Mouse (Mus musculus) liver, embryonic 15.5 days (tissue): ENCODE measurements around the gene Mgat4b. TPM values are rescaled to one million over a fixed set of nuclear protein-coding genes. Genes with fewer than 3 reads are reported as not detected.

Experiments used
- ATAC-seq: fragments of 200-750 bp; cut with Nextera tagmentation; 2 replicates; pipeline ENCODE4 v1.8.0; 2017; ENCODE audit warnings: moderate number of reproducible peaks, mild to moderate bottlenecking, moderate library complexity; ENCODE audit not compliant: insufficient read depth
- H3K27ac ChIP-seq: fragments of 300-500 bp; sonication (generic); replicated peaks from 2 replicates; pipeline ENCODE4 v1.5.1; 2015; ENCODE audit warnings: mild to moderate bottlenecking, inconsistent platforms
- H3K27me3 ChIP-seq: fragments of 300-500 bp; sonication (generic); 2 replicates; pipeline ENCODE4 v1.6.1; 2015; ENCODE audit warnings: mild to moderate bottlenecking, inconsistent platforms
- H3K36me3 ChIP-seq: fragments of 300-500 bp; sonication (generic); replicated peaks from 2 replicates; pipeline ENCODE4 v1.6.1; 2015; ENCODE audit warnings: moderate library complexity, mild to moderate bottlenecking, inconsistent platforms
- H3K4me1 ChIP-seq: fragments of 300-500 bp; sonication (generic); replicated peaks from 2 replicates; pipeline ENCODE4 v1.6.1; 2015; ENCODE audit warnings: inconsistent platforms
- H3K4me2 ChIP-seq: fragments of 300-500 bp; sonication (generic); 2 replicates; pipeline ENCODE4 v1.6.1; 2015; ENCODE audit warnings: moderate library complexity, mild to moderate bottlenecking, inconsistent platforms
- H3K4me3 ChIP-seq: fragments of 300-500 bp; sonication (generic); replicated peaks from 2 replicates; pipeline ENCODE4 v1.5.1; 2015; ENCODE audit warnings: mild to moderate bottlenecking, inconsistent platforms
- H3K9ac ChIP-seq: fragments of 300-500 bp; sonication (generic); 2 replicates; pipeline ENCODE4 v1.6.1; 2015; ENCODE audit warnings: moderate library complexity, mild to moderate bottlenecking, inconsistent platforms
- H3K9me3 ChIP-seq: fragments of 300-500 bp; sonication (generic); replicated peaks from 2 replicates; pipeline ENCODE4 v1.6.1; 2016; ENCODE audit warnings: inconsistent platforms
- WGBS: fragments of 180-500 bp; shearing (Covaris S2); methylation state at CpG from one replicate; pipeline ENCODE4 v1.1.7; 2015; ENCODE audit warnings: mixed read lengths; ENCODE audit not compliant: insufficient replicate concordance; 5-methylcytosine and 5-hydroxymethylcytosine counted together
- polyA plus RNA-seq: library from polyadenylated mRNA; unstranded; fragments of >200 nt; fragmentation: Nextera tagmentation; extraction: Ambion mirVana; gene quantifications from 2 replicates; pipeline ENCODE4 v1.2.1, GENCODE M21; 2015

Mgat4b gene
- polyA plus RNA-seq, 1 experiment from 2014 or later, result 12.7 TPM

GRCm38 (mm10) chr11:50225611-50226378 is 15.1 kb downstream of the Mgat4b start:
- peak overlapping the region; percentile 86 for H3K4me2 ChIP-seq
- peak overlapping the region; percentile 99 for H3K9ac ChIP-seq
- H3K9me3 ChIP-seq, result no peaks in the 10 kb centered on the region
- H3K27ac ChIP-seq, result peak overlapping the region; percentile 97
- peak overlapping the region; percentile 94 for H3K4me3 ChIP-seq
- peaks cover 71% of the 10 kb centered on the region for H3K4me1 ChIP-seq
- ATAC-seq, result peak; percentile 7
- peaks cover 6% of the 10 kb centered on the region for H3K36me3 ChIP-seq
- under 1% methylated on average over 34 of the region's 34 CpGs for WGBS
- H3K27me3 ChIP-seq, result no peaks in the 10 kb centered on the region

GRCm38 (mm10) chr11:50226406-50226805 is 15.7 kb downstream of the Mgat4b start:
- Histone ChIP-seq H3K9ac (peak overlapping the region; percentile 99), H3K9me3 (no peaks in the 10 kb centered on the region), H3K4me2 (peak overlapping the region; percentile 86), H3K4me1 (peaks cover 74% of the 10 kb centered on the region), H3K4me3 (peak overlapping the region; percentile 94), H3K36me3 (peaks cover 11% of the 10 kb centered on the region), H3K27me3 (no peaks in the 10 kb centered on the region), H3K27ac (peak overlapping the region; percentile 97)
- no peak for ATAC-seq
- 16% methylated on average over 2 of the region's 2 CpGs for WGBS

- Histone ChIP-seq H3K4me3 (peak overlapping the region; percentile 94), H3K4me2 (peak overlapping the region; percentile 86), H3K27me3 (no peaks in the 10 kb centered on the region), H3K9me3 (no peaks in the 10 kb centered on the region), H3K36me3 (peaks cover 19% of the 10 kb centered on the region), H3K27ac (peak overlapping the region; percentile 97), H3K9ac (no peak overlapping the region; the same call in 1 of the 2 replicates), H3K4me1 (peaks cover 77% of the 10 kb centered on the region)
- ATAC-seq, result no peak
- WGBS, result 62% methylated on average over 3 of the region's 3 CpGs
Observed at GRCm38 (mm10) chr11:50227226-50227625, 16.5 kb downstream of the Mgat4b start.

GRCm38 (mm10) chr11:50227736-50228135 is 17.0 kb downstream of the Mgat4b start:
- H3K36me3 ChIP-seq, result peaks cover 24% of the 10 kb centered on the region
- 82% methylated on average over 4 of the region's 4 CpGs for WGBS
- H3K9ac ChIP-seq, result no peak overlapping the region
- peak overlapping the region; percentile 86 for H3K4me2 ChIP-seq
- no peaks in the 10 kb centered on the region for H3K27me3 ChIP-seq
- ATAC-seq, result no peak
- H3K9me3 ChIP-seq, result no peaks in the 10 kb centered on the region
- H3K4me3 ChIP-seq, result no peak overlapping the region
- peak overlapping the region; percentile 97 for H3K27ac ChIP-seq
- peaks cover 72% of the 10 kb centered on the region for H3K4me1 ChIP-seq

- Histone ChIP-seq H3K9ac (no peak overlapping the region), H3K36me3 (peaks cover 35% of the 10 kb centered on the region), H3K27ac (peak overlapping the region; percentile 45), H3K4me2 (no peak overlapping the region), H3K27me3 (no peaks in the 10 kb centered on the region), H3K4me3 (no peak overlapping the region), H3K9me3 (no peaks in the 10 kb centered on the region), H3K4me1 (peaks cover 62% of the 10 kb centered on the region)
- WGBS, result 53% methylated on average over 3 of the region's 3 CpGs
- ATAC-seq, result no peak
Observed at GRCm38 (mm10) chr11:50228772-50229171, 18.1 kb downstream of the Mgat4b start.

- Histone ChIP-seq H3K27me3 (no peaks in the 10 kb centered on the region), H3K9me3 (no peaks in the 10 kb centered on the region), H3K4me1 (peaks cover 56% of the 10 kb centered on the region), H3K36me3 (peaks cover 41% of the 10 kb centered on the region), H3K4me3 (no peak overlapping the region), H3K9ac (no peak overlapping the region), H3K27ac (peak overlapping the region; percentile 45), H3K4me2 (no peak overlapping the region)
- ATAC-seq, result no peak
- 59% methylated on average over 7 of the region's 7 CpGs for WGBS
Observed at GRCm38 (mm10) chr11:50229252-50229910, 18.7 kb downstream of the Mgat4b start.

- H3K9me3 ChIP-seq, result no peaks in the 10 kb centered on the region
- H3K4me3 ChIP-seq, result 0 out of 2 replicates have a peak overlapping the region, but pooled peaks have one; percentile 12
- peaks cover 54% of the 10 kb centered on the region for H3K36me3 ChIP-seq
- no peak for ATAC-seq
- H3K27me3 ChIP-seq, result no peaks in the 10 kb centered on the region
- H3K9ac ChIP-seq, result no peak overlapping the region
- H3K27ac ChIP-seq, result no peak overlapping the region
- peak overlapping the region; percentile 47 for H3K4me2 ChIP-seq
- 74% methylated on average over 45 of the region's 45 CpGs for WGBS
- peaks cover 58% of the 10 kb centered on the region for H3K4me1 ChIP-seq
Observed at GRCm38 (mm10) chr11:50230481-50231304, 20.0 kb downstream of the Mgat4b start.

- Histone ChIP-seq H3K9me3 (no peaks in the 10 kb centered on the region), H3K9ac (no peak overlapping the region), H3K36me3 (peaks cover 55% of the 10 kb centered on the region), H3K4me1 (peaks cover 58% of the 10 kb centered on the region), H3K27ac (no peak overlapping the region), H3K27me3 (no peaks in the 10 kb centered on the region), H3K4me3 (no peak overlapping the region), H3K4me2 (peak overlapping the region; percentile 47)
- ATAC-seq, result no peak
- whole genome bisulfite sequencing, result 34% methylated on average over 8 of the region's 8 CpGs
Observed at GRCm38 (mm10) chr11:50231411-50231810, 20.7 kb downstream of the Mgat4b start.

- no peak overlapping the region for H3K27ac ChIP-seq
- no peak overlapping the region for H3K4me3 ChIP-seq
- WGBS, result 83% methylated on average over 13 of the region's 13 CpGs
- no peak overlapping the region for H3K4me2 ChIP-seq
- peaks cover 58% of the 10 kb centered on the region for H3K4me1 ChIP-seq
- H3K27me3 ChIP-seq, result peaks cover 11% of the 10 kb centered on the region
- no peak for ATAC-seq
- no peak overlapping the region for H3K9ac ChIP-seq
- no peaks in the 10 kb centered on the region for H3K9me3 ChIP-seq
- peaks cover 55% of the 10 kb centered on the region for H3K36me3 ChIP-seq
Observed at GRCm38 (mm10) chr11:50233022-50233421, 22.3 kb downstream of the Mgat4b start.

- H3K27me3 ChIP-seq, result peaks cover 14% of the 10 kb centered on the region
- no peak for ATAC-seq
- no peak overlapping the region for H3K9ac ChIP-seq
- WGBS, result 84% methylated on average over 11 of the region's 11 CpGs
- H3K9me3 ChIP-seq, result no peaks in the 10 kb centered on the region
- peaks cover 55% of the 10 kb centered on the region for H3K36me3 ChIP-seq
- no peak overlapping the region for H3K4me2 ChIP-seq
- H3K4me1 ChIP-seq, result peaks cover 60% of the 10 kb centered on the region
- no peak overlapping the region for H3K4me3 ChIP-seq
- H3K27ac ChIP-seq, result no peak overlapping the region
Observed at GRCm38 (mm10) chr11:50233993-50234392, 23.3 kb downstream of the Mgat4b start.

GRCm38 (mm10) chr11:50234606-50235005 is 23.9 kb downstream of the Mgat4b start:
- Histone ChIP-seq H3K36me3 (peaks cover 55% of the 10 kb centered on the region), H3K4me2 (no peak overlapping the region), H3K9me3 (no peaks in the 10 kb centered on the region), H3K4me1 (peaks cover 60% of the 10 kb centered on the region), H3K4me3 (no peak overlapping the region), H3K27ac (no peak overlapping the region), H3K27me3 (peaks cover 14% of the 10 kb centered on the region), H3K9ac (no peak overlapping the region)
- WGBS, result 90% methylated on average over 25 of the region's 25 CpGs
- ATAC-seq, result no peak
